Mouse (Mus musculus) neural tube, embryonic 11.5 days (tissue): ENCODE measurements around the gene Fut8. TPM values are rescaled to one million over a fixed set of nuclear protein-coding genes. Genes with fewer than 3 reads are reported as not detected.
A peak's percentile ranks its signal among the peaks of the same experiment; 100 is the strongest.

Experiments used
- ATAC-seq: fragments of 200-750 bp; cut with Nextera tagmentation; 2 replicates; pipeline ENCODE4 v1.8.0; 2017; ENCODE audit warnings: moderate number of reproducible peaks, mild to moderate bottlenecking, moderate TSS enrichment, moderate library complexity; ENCODE audit not compliant: insufficient read depth, low FRiP score, low TSS enrichment
- DNase-seq: peaks from one replicate; pipeline ENCODE4 v3.0.0-alpha.2; 2015; ENCODE audit warnings: low spot score
- H3K27ac ChIP-seq: fragments of 300-500 bp; sonication (generic); 2 replicates; pipeline ENCODE4 v1.5.1; 2014; ENCODE audit warnings: low read depth, mild to moderate bottlenecking, low read length
- H3K27me3 ChIP-seq: fragments of 300-500 bp; sonication (generic); 2 replicates; pipeline ENCODE4 v1.6.1; 2014; ENCODE audit warnings: mild to moderate bottlenecking, low read length, mixed read lengths; ENCODE audit not compliant: control insufficient read depth, insufficient read depth
- H3K36me3 ChIP-seq: fragments of 300-500 bp; sonication (generic); 2 replicates; pipeline ENCODE4 v1.6.1; 2014; ENCODE audit warnings: mild to moderate bottlenecking, low read length, moderate library complexity, mixed read lengths; ENCODE audit not compliant: control insufficient read depth, insufficient read depth
- H3K4me1 ChIP-seq: fragments of 300-500 bp; sonication (generic); 2 replicates; pipeline ENCODE4 v1.6.1; 2014; ENCODE audit warnings: low read length, mixed read lengths; ENCODE audit not compliant: control insufficient read depth, insufficient read depth
- H3K4me2 ChIP-seq: fragments of 300-500 bp; sonication (generic); 2 replicates; pipeline ENCODE4 v1.6.1; 2014; ENCODE audit warnings: low read depth, mild to moderate bottlenecking, moderate library complexity
- H3K4me3 ChIP-seq: fragments of 300-500 bp; sonication (generic); 2 replicates; pipeline ENCODE4 v1.5.1; 2014; ENCODE audit warnings: low read depth, low read length
- H3K9ac ChIP-seq: fragments of 300-500 bp; sonication (generic); 2 replicates; pipeline ENCODE4 v1.6.1; 2014; ENCODE audit warnings: mild to moderate bottlenecking, low read length
- H3K9me3 ChIP-seq: fragments of 300-500 bp; sonication (generic); 2 replicates; pipeline ENCODE4 v1.6.1; 2016; ENCODE audit warnings: low read length; ENCODE audit not compliant: control insufficient read depth
- WGBS: fragments of 180-500 bp; shearing (Covaris S2); extraction: QIAGEN DNeasy Blood & Tissue Kit; methylation state at CpG from one replicate; pipeline ENCODE4 v1.1.7; 2014; 5-methylcytosine and 5-hydroxymethylcytosine counted together
- polyA plus RNA-seq: library from polyadenylated mRNA; unstranded; fragments of >200 nt; fragmentation: Nextera tagmentation; extraction: Ambion mirVana; gene quantifications from 2 replicates; pipeline ENCODE4 v1.2.1, GENCODE M21; 2014

Fut8 gene
- polyA plus RNA-seq, 1 experiment from 2014 or later: 36.7 TPM

- Histone ChIP-seq H3K4me1 (no peaks in the 10 kb centered on the region), H3K4me3 (no peak overlapping the region), H3K27ac (no peak overlapping the region), H3K4me2 (no peak overlapping the region), H3K9me3 (no peaks in the 10 kb centered on the region), H3K27me3 (no peaks in the 10 kb centered on the region), H3K36me3 (no peaks in the 10 kb centered on the region), H3K9ac (no peak overlapping the region)
- DNase-seq (no peak), ATAC-seq (no peak)
- WGBS: 62% methylated on average over 4 of the region's 4 CpGs
Observed at GRCm38 (mm10) chr12:77235958-77236357, 2.0 kb upstream of the Fut8 start.

GRCm38 (mm10) chr12:77238531-77239389 is 835 bp downstream of the Fut8 start:
- Histone ChIP-seq H3K4me1 (no peaks in the 10 kb centered on the region), H3K27ac (peak overlapping the region; percentile 91), H3K27me3 (no peaks in the 10 kb centered on the region), H3K4me3 (peak overlapping the region; percentile 75), H3K4me2 (peak overlapping the region; percentile 56), H3K36me3 (no peaks in the 10 kb centered on the region), H3K9me3 (no peaks in the 10 kb centered on the region), H3K9ac (peak overlapping the region; percentile 68)
- DNase-seq (peak; percentile 96), ATAC-seq (peak; percentile 96)
- WGBS: under 1% methylated on average over 71 of the region's 120 CpGs

GRCm38 (mm10) chr12:77239390-77240061 is 1.6 kb downstream of the Fut8 start:
- ATAC-seq (peak; percentile 10), DNase-seq (no peak)
- peak overlapping the region; percentile 75 for H3K4me3 ChIP-seq
- H3K27me3 ChIP-seq: no peaks in the 10 kb centered on the region
- peak overlapping the region; percentile 91 for H3K27ac ChIP-seq
- under 1% methylated on average over 28 of the region's 29 CpGs for whole genome bisulfite sequencing
- peak overlapping the region; percentile 56 for H3K4me2 ChIP-seq
- no peaks in the 10 kb centered on the region for H3K4me1 ChIP-seq
- H3K36me3 ChIP-seq: no peaks in the 10 kb centered on the region
- peak overlapping the region; percentile 68 for H3K9ac ChIP-seq
- H3K9me3 ChIP-seq: no peaks in the 10 kb centered on the region

GRCm38 (mm10) chr12:77240372-77240771 is 2.4 kb downstream of the Fut8 start:
- no peak overlapping the region for H3K27ac ChIP-seq
- no peak for DNase-seq
- no peak for ATAC-seq
- no peaks in the 10 kb centered on the region for H3K27me3 ChIP-seq
- 59% methylated on average over 6 of the region's 6 CpGs for WGBS
- H3K4me1 ChIP-seq: no peaks in the 10 kb centered on the region
- no peaks in the 10 kb centered on the region for H3K9me3 ChIP-seq
- no peak overlapping the region for H3K4me3 ChIP-seq
- no peak overlapping the region for H3K9ac ChIP-seq
- no peak overlapping the region for H3K4me2 ChIP-seq
- H3K36me3 ChIP-seq: no peaks in the 10 kb centered on the region

GRCm38 (mm10) chr12:77240839-77241238 is 2.9 kb downstream of the Fut8 start:
- H3K9ac ChIP-seq: no peak overlapping the region
- no peak overlapping the region for H3K4me2 ChIP-seq
- H3K27ac ChIP-seq: no peak overlapping the region
- no peaks in the 10 kb centered on the region for H3K36me3 ChIP-seq
- no peak overlapping the region for H3K4me3 ChIP-seq
- no peak for ATAC-seq
- no peaks in the 10 kb centered on the region for H3K27me3 ChIP-seq
- no peak for DNase-seq
- no peaks in the 10 kb centered on the region for H3K4me1 ChIP-seq
- H3K9me3 ChIP-seq: no peaks in the 10 kb centered on the region
- 78% methylated on average over 1 of the region's 1 CpGs for WGBS

GRCm38 (mm10) chr12:77262650-77263049 is 24.7 kb downstream of the Fut8 start:
- ATAC-seq (no peak), DNase-seq (no peak)
- no peak overlapping the region for H3K9ac ChIP-seq
- no peak overlapping the region for H3K27ac ChIP-seq
- H3K4me2 ChIP-seq: no peak overlapping the region
- H3K4me1 ChIP-seq: no peaks in the 10 kb centered on the region
- H3K36me3 ChIP-seq: no peaks in the 10 kb centered on the region
- no peaks in the 10 kb centered on the region for H3K27me3 ChIP-seq
- H3K9me3 ChIP-seq: no peaks in the 10 kb centered on the region
- no peak overlapping the region for H3K4me3 ChIP-seq

- WGBS: 90% methylated on average over 2 of the region's 2 CpGs
- H3K9ac ChIP-seq: no peak overlapping the region
Observed at GRCm38 (mm10) chr12:77263816-77264215, 25.9 kb downstream of the Fut8 start.

GRCm38 (mm10) chr12:77270694-77271093 is 32.8 kb downstream of the Fut8 start:
- no peaks in the 10 kb centered on the region for H3K4me1 ChIP-seq
- no peak overlapping the region for H3K27ac ChIP-seq
- DNase-seq (no peak), ATAC-seq (no peak)
- no peaks in the 10 kb centered on the region for H3K9me3 ChIP-seq
- H3K27me3 ChIP-seq: no peaks in the 10 kb centered on the region
- no peak overlapping the region for H3K4me2 ChIP-seq
- no peak overlapping the region for H3K4me3 ChIP-seq
- H3K36me3 ChIP-seq: no peaks in the 10 kb centered on the region
- 91% methylated on average over 3 of the region's 3 CpGs for WGBS
- H3K9ac ChIP-seq: no peak overlapping the region

More at GRCm38 (mm10) chr12:77263816-77264215, 25.9 kb downstream of the Fut8 start:
- ATAC-seq: no peak
- Histone ChIP-seq H3K27ac (no peak overlapping the region), H3K36me3 (no peaks in the 10 kb centered on the region), H3K4me3 (no peak overlapping the region), H3K4me2 (no peak overlapping the region), H3K27me3 (no peaks in the 10 kb centered on the region), H3K4me1 (no peaks in the 10 kb centered on the region), H3K9me3 (no peaks in the 10 kb centered on the region)
- no peak for DNase-seq

GRCm38 (mm10) chr12:77288507-77288906 is 50.6 kb downstream of the Fut8 start:
- H3K36me3 ChIP-seq: no peaks in the 10 kb centered on the region
- no peak for DNase-seq
- no peak for ATAC-seq
- H3K4me2 ChIP-seq: no peak overlapping the region
- 93% methylated on average over 2 of the region's 2 CpGs for WGBS
- H3K27ac ChIP-seq: no peak overlapping the region
- H3K4me1 ChIP-seq: no peaks in the 10 kb centered on the region
- H3K9ac ChIP-seq: no peak overlapping the region
- H3K27me3 ChIP-seq: no peaks in the 10 kb centered on the region
- H3K4me3 ChIP-seq: no peak overlapping the region
- no peaks in the 10 kb centered on the region for H3K9me3 ChIP-seq
